Mouse (Mus musculus) forebrain, embryonic 16.5 days (tissue): ENCODE results near the gene Arsa. TPM values are rescaled to one million over a fixed set of nuclear protein-coding genes. Genes with fewer than 3 reads are reported as not detected.
A peak's percentile ranks its signal among the peaks of the same experiment; 100 is the strongest.

Experiments used
- ATAC-seq: fragments of 200-750 bp; cut with Nextera tagmentation; 2 replicates; pipeline ENCODE4 v1.8.0; 2017; ENCODE audit warnings: mild to moderate bottlenecking, moderate library complexity
- H3K27ac ChIP-seq: fragments of 300-500 bp; sonication (generic); 2 replicates; pipeline ENCODE4 v1.5.1; 2014; ENCODE audit warnings: low read length, control low read depth
- H3K27me3 ChIP-seq: fragments of 300-500 bp; sonication (generic); replicated peaks from 2 replicates; pipeline ENCODE4 v1.6.1; 2014; ENCODE audit warnings: low read length; ENCODE audit not compliant: control insufficient read depth, insufficient read depth
- H3K36me3 ChIP-seq: fragments of 300-500 bp; sonication (generic); 2 replicates; pipeline ENCODE4 v1.6.1; 2014; ENCODE audit not compliant: control insufficient read depth, insufficient read depth
- H3K4me1 ChIP-seq: fragments of 300-500 bp; sonication (generic); replicated peaks from 2 replicates; pipeline ENCODE4 v1.6.1; 2014; ENCODE audit warnings: low read length; ENCODE audit not compliant: control insufficient read depth, insufficient read depth
- H3K4me2 ChIP-seq: fragments of 300-500 bp; sonication (generic); 2 replicates; pipeline ENCODE4 v1.6.1; 2014; ENCODE audit warnings: mild to moderate bottlenecking, low read length, control low read depth
- H3K4me3 ChIP-seq: fragments of 300-500 bp; sonication (generic); replicated peaks from 2 replicates; pipeline ENCODE4 v1.5.1; 2014; ENCODE audit warnings: mild to moderate bottlenecking, low read length, control low read depth
- H3K9ac ChIP-seq: fragments of 300-500 bp; sonication (generic); replicated peaks from 2 replicates; pipeline ENCODE4 v1.6.1; 2014; ENCODE audit warnings: low read depth, low read length, control low read depth
- H3K9me3 ChIP-seq: fragments of 300-500 bp; sonication (generic); 2 replicates; pipeline ENCODE4 v1.6.1; 2016; ENCODE audit warnings: low read length; ENCODE audit not compliant: control insufficient read depth
- WGBS: fragments of 180-500 bp; shearing (Covaris S2); extraction: QIAGEN DNeasy Blood & Tissue Kit; methylation state at CpG from one replicate; pipeline ENCODE4 v1.1.7; 2014; 5-methylcytosine and 5-hydroxymethylcytosine counted together
- polyA plus RNA-seq: library from polyadenylated mRNA; unstranded; fragments of >200 nt; fragmentation: Nextera tagmentation; extraction: Ambion mirVana; gene quantifications from 2 replicates; pipeline ENCODE4 v1.2.1, GENCODE M21; 2015

The Arsa gene
- polyA plus RNA-seq, 1 experiment from 2014 or later, result 27.9 TPM

- no peak overlapping the region for H3K4me2 ChIP-seq
- H3K4me3 ChIP-seq, result no peak overlapping the region
- ATAC-seq, result no peak
- H3K36me3 ChIP-seq, result peaks cover 19% of the 10 kb centered on the region
- H3K27ac ChIP-seq, result no peak overlapping the region
- no peaks in the 10 kb centered on the region for H3K4me1 ChIP-seq
- no peaks in the 10 kb centered on the region for H3K27me3 ChIP-seq
- H3K9me3 ChIP-seq, result no peaks in the 10 kb centered on the region
- H3K9ac ChIP-seq, result no peak overlapping the region
- WGBS, result 4% methylated on average over 1 of the region's 1 CpGs
Observed at GRCm38 (mm10) chr15:89465052-89465451, 12.2 kb downstream of the Arsa start.

GRCm38 (mm10) chr15:89463334-89464235 is 13.6 kb downstream of the Arsa start:
- Histone ChIP-seq H3K9ac (no peak overlapping the region), H3K9me3 (no peaks in the 10 kb centered on the region), H3K27ac (no peak overlapping the region), H3K4me2 (no peak overlapping the region), H3K27me3 (no peaks in the 10 kb centered on the region), H3K4me1 (no peaks in the 10 kb centered on the region), H3K4me3 (no peak overlapping the region), H3K36me3 (peaks cover 30% of the 10 kb centered on the region)
- no peak for ATAC-seq
- WGBS, result 65% methylated on average over 5 of the region's 5 CpGs

- Histone ChIP-seq H3K4me2 (no peak overlapping the region), H3K36me3 (peaks cover 36% of the 10 kb centered on the region), H3K4me1 (no peaks in the 10 kb centered on the region), H3K4me3 (no peak overlapping the region), H3K27me3 (no peaks in the 10 kb centered on the region), H3K27ac (no peak overlapping the region), H3K9me3 (no peaks in the 10 kb centered on the region), H3K9ac (no peak overlapping the region)
- ATAC-seq, result no peak
- 87% methylated on average over 7 of the region's 7 CpGs for WGBS
Observed at GRCm38 (mm10) chr15:89462176-89462575, 15.0 kb downstream of the Arsa start.

GRCm38 (mm10) chr15:89461321-89461720 is 15.9 kb downstream of the Arsa start:
- Histone ChIP-seq H3K9ac (no peak overlapping the region), H3K9me3 (no peaks in the 10 kb centered on the region), H3K27ac (no peak overlapping the region), H3K36me3 (peaks cover 42% of the 10 kb centered on the region), H3K4me1 (no peaks in the 10 kb centered on the region; the same call in 1 of the 2 replicates), H3K4me3 (no peak overlapping the region), H3K27me3 (no peaks in the 10 kb centered on the region), H3K4me2 (no peak overlapping the region)
- ATAC-seq, result no peak
- 86% methylated on average over 15 of the region's 15 CpGs for WGBS

GRCm38 (mm10) chr15:89460298-89460697 is 16.9 kb downstream of the Arsa start:
- WGBS, result 77% methylated on average over 10 of the region's 10 CpGs
- no peak overlapping the region for H3K27ac ChIP-seq
- no peak overlapping the region for H3K9ac ChIP-seq
- H3K9me3 ChIP-seq, result no peaks in the 10 kb centered on the region
- no peak for ATAC-seq
- H3K36me3 ChIP-seq, result peaks cover 42% of the 10 kb centered on the region
- H3K4me2 ChIP-seq, result no peak overlapping the region
- H3K27me3 ChIP-seq, result no peaks in the 10 kb centered on the region
- peaks cover 8% of the 10 kb centered on the region for H3K4me1 ChIP-seq
- H3K4me3 ChIP-seq, result no peak overlapping the region

- WGBS, result 90% methylated on average over 7 of the region's 7 CpGs
- H3K4me1 ChIP-seq, result peaks cover 12% of the 10 kb centered on the region
- H3K9me3 ChIP-seq, result no peaks in the 10 kb centered on the region
- peaks cover 42% of the 10 kb centered on the region for H3K36me3 ChIP-seq
- no peak overlapping the region for H3K27ac ChIP-seq
- no peak overlapping the region for H3K4me3 ChIP-seq
- H3K4me2 ChIP-seq, result no peak overlapping the region
- no peaks in the 10 kb centered on the region for H3K27me3 ChIP-seq
- H3K9ac ChIP-seq, result no peak overlapping the region
- ATAC-seq, result no peak
Observed at GRCm38 (mm10) chr15:89459821-89460220, 17.4 kb downstream of the Arsa start.

- WGBS, result 95% methylated on average over 15 of the region's 15 CpGs
- H3K27me3 ChIP-seq, result no peaks in the 10 kb centered on the region
- H3K4me1 ChIP-seq, result peaks cover 15% of the 10 kb centered on the region
- no peak overlapping the region for H3K27ac ChIP-seq
- no peak overlapping the region for H3K4me2 ChIP-seq
- no peaks in the 10 kb centered on the region for H3K9me3 ChIP-seq
- H3K36me3 ChIP-seq, result peaks cover 42% of the 10 kb centered on the region
- H3K9ac ChIP-seq, result no peak overlapping the region
- H3K4me3 ChIP-seq, result no peak overlapping the region
- ATAC-seq, result no peak
Observed at GRCm38 (mm10) chr15:89458942-89459341, 18.3 kb downstream of the Arsa start.

- WGBS, result 77% methylated on average over 6 of the region's 6 CpGs
- Histone ChIP-seq H3K4me3 (peak overlapping the region; percentile 86), H3K36me3 (peaks cover 25% of the 10 kb centered on the region), H3K27ac (no peak overlapping the region), H3K27me3 (no peaks in the 10 kb centered on the region), H3K9me3 (no peaks in the 10 kb centered on the region), H3K9ac (no peak overlapping the region), H3K4me2 (peak overlapping the region; percentile 88), H3K4me1 (peaks cover 23% of the 10 kb centered on the region)
- ATAC-seq, result no peak
Observed at GRCm38 (mm10) chr15:89455642-89456041, 21.6 kb downstream of the Arsa start.

GRCm38 (mm10) chr15:89454857-89455256 is 22.4 kb downstream of the Arsa start:
- Histone ChIP-seq H3K27me3 (no peaks in the 10 kb centered on the region), H3K4me1 (peaks cover 23% of the 10 kb centered on the region), H3K4me3 (peak overlapping the region; percentile 86), H3K9me3 (no peaks in the 10 kb centered on the region), H3K4me2 (peak overlapping the region; percentile 88), H3K27ac (no peak overlapping the region; the same call in 1 of the 2 replicates), H3K9ac (peak overlapping the region; percentile 87), H3K36me3 (peaks cover 23% of the 10 kb centered on the region)
- ATAC-seq, result peak; percentile 45
- 9% methylated on average over 4 of the region's 6 CpGs for WGBS
